Mouse (Mus musculus) erythroblast, adult 5-6 weeks (primary cell): Measurements from ENCODE around the gene Muc4. TPM values are rescaled to one million over a fixed set of nuclear protein-coding genes. Genes with fewer than 3 reads are reported as not detected.

Experiments
- ATAC-seq: replicated peaks from 2 replicates; pipeline ENCODE4 v1.8.0; 2016; ENCODE audit warnings: moderate number of reproducible peaks, mild to moderate bottlenecking, moderate TSS enrichment, inconsistent platforms; ENCODE audit not compliant: poor library complexity, low FRiP score, severe bottlenecking
- total RNA-seq, 2 experiments: library from RNA; stranded (forward) in 1 of 2; stranded (reverse) in 1 of 2; fragments of 150-400 nt in 1 of 2; fragments of 200-764, 138-1000 nt in 1 of 2; gene quantifications; 2 replicates each; pipeline versions ENCODE4 v1.2.3 to v1.2.4; 2015 to 2017; ENCODE audit warnings: low replicate concordance in 2 of 2

Muc4 gene
- total RNA-seq, 2 experiments from 2014 or later = 0.26 TPM; not detected in 1

DNA sequence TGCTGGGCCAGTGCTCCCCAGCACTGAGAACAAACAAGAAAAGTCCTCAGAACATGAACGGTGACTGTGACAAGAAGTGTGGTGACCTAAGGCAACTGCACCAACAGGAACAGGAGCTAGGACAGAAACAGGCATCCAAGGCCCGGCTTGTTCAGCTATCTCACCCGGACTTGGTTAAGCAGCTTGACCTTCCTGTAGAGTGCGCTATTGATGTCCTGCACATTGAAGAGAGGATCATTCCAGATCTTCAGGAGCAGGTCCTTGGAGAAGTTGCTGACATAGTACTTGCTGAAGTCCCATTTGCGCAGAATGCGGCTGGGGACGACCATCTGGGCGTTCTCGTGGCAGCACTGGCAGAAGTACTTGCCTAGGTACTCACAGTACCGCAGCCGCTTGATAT is 90.8 kb downstream of the Muc4 start:
- ATAC-seq = no peak

GRCm38 (mm10) chr16:32829104-32829503 is 93.4 kb downstream of the Muc4 start:
- no peak for ATAC-seq

- no peak for ATAC-seq
Measured at GRCm38 (mm10) chr16:32831501-32831900, 95.8 kb downstream of the Muc4 start.

Other genes starting within 250 kb of the Muc4 start
- not detected in 2 replicates for gene Slc51a, start 248.0 kb upstream of the Muc4 start, total RNA-seq (2015; ENCODE audit: low replicate concordance)
- not detected in 2 replicates for gene Slc51a, start 248.0 kb upstream of the Muc4 start, total RNA-seq (2017; ENCODE audit: low replicate concordance)
- not detected in 2 replicates for gene Zdhhc19, start 239.6 kb upstream of the Muc4 start, total RNA-seq (2015; ENCODE audit: low replicate concordance)
- gene Zdhhc19, start 239.6 kb upstream of the Muc4 start, total RNA-seq (2017; ENCODE audit: low replicate concordance) = not detected in 2 replicates
- 1,871 and 1,887 TPM in 2 replicates for gene Tfrc, start 127.0 kb upstream of the Muc4 start, total RNA-seq (2015; ENCODE audit: low replicate concordance)
- gene Tfrc, start 127.0 kb upstream of the Muc4 start, total RNA-seq (2017; ENCODE audit: low replicate concordance) = 2,733 and 3,492 TPM in 2 replicates
- 15.8 and 33.2 TPM in 2 replicates for gene Tnk2, start 92.0 kb upstream of the Muc4 start, total RNA-seq (2015; ENCODE audit: low replicate concordance)
- 19.6 and 29.7 TPM in 2 replicates for gene Tnk2, start 92.0 kb upstream of the Muc4 start, total RNA-seq (2017; ENCODE audit: low replicate concordance)
- gene Muc20, start 61.5 kb downstream of the Muc4 start, total RNA-seq (2015; ENCODE audit: low replicate concordance) = not detected in 2 replicates
- not detected in 2 replicates for gene Muc20, start 61.5 kb downstream of the Muc4 start, total RNA-seq (2017; ENCODE audit: low replicate concordance)
- not detected in 2 replicates for gene Smbd1, start 74.6 kb downstream of the Muc4 start, total RNA-seq (2015; ENCODE audit: low replicate concordance)
- not detected in 2 replicates for gene Smbd1, start 74.6 kb downstream of the Muc4 start, total RNA-seq (2017; ENCODE audit: low replicate concordance)
- gene Fyttd1, start 141.6 kb downstream of the Muc4 start, total RNA-seq (2015; ENCODE audit: low replicate concordance) = 5.6 and 6.0 TPM in 2 replicates
- 9.5 and 11.8 TPM in 2 replicates for gene Fyttd1, start 141.6 kb downstream of the Muc4 start, total RNA-seq (2017; ENCODE audit: low replicate concordance)
- gene Rubcn, start 141.9 kb downstream of the Muc4 start, total RNA-seq (2015; ENCODE audit: low replicate concordance) = 2.9 and 7.7 TPM in 2 replicates
- 2.5 and 5.3 TPM in 2 replicates for gene Rubcn, start 141.9 kb downstream of the Muc4 start, total RNA-seq (2017; ENCODE audit: low replicate concordance)
- 9.8 and 10.2 TPM in 2 replicates for gene Lrch3, start 178.2 kb downstream of the Muc4 start, total RNA-seq (2015; ENCODE audit: low replicate concordance)
- 7.4 and 18.0 TPM in 2 replicates for gene Lrch3, start 178.2 kb downstream of the Muc4 start, total RNA-seq (2017; ENCODE audit: low replicate concordance)